Mouse (Mus musculus) limb, embryonic 10.5 days (tissue): Measurements from ENCODE around the gene Prl7a1. TPM values are rescaled to one million over a fixed set of nuclear protein-coding genes. Genes with fewer than 3 reads are reported as not detected.

Experiments
- DNase-seq: peaks from one replicate; pipeline ENCODE4 v3.0.0-alpha.2; 2017; ENCODE audit warnings: low spot score
- H3K27ac ChIP-seq: fragments of 300-500 bp; sonication (generic); 2 replicates; pipeline ENCODE4 v1.5.1; 2016; ENCODE audit warnings: mild to moderate bottlenecking
- H3K27me3 ChIP-seq: fragments of 300-500 bp; sonication (generic); 2 replicates; pipeline ENCODE4 v1.6.1; 2016; ENCODE audit warnings: low read depth, mild to moderate bottlenecking; ENCODE audit not compliant: poor library complexity, severe bottlenecking
- H3K36me3 ChIP-seq: fragments of 300-500 bp; sonication (generic); 2 replicates; pipeline ENCODE4 v1.6.1; 2016; ENCODE audit warnings: mild to moderate bottlenecking, moderate library complexity
- H3K4me1 ChIP-seq: fragments of 300-500 bp; sonication (generic); 2 replicates; pipeline ENCODE4 v1.6.1; 2016
- H3K4me3 ChIP-seq: fragments of 300-500 bp; sonication (generic); 2 replicates; pipeline ENCODE4 v1.5.1; 2016; ENCODE audit warnings: mild to moderate bottlenecking, moderate library complexity
- H3K9me3 ChIP-seq: fragments of 300-500 bp; sonication (generic); replicated peaks from 2 replicates; pipeline ENCODE4 v1.6.1; 2016; ENCODE audit warnings: mild to moderate bottlenecking
- WGBS: fragments of 180-500 bp; shearing (Covaris S2); methylation state at CpG from one replicate; pipeline ENCODE4 v1.1.7; 2016; 5-methylcytosine and 5-hydroxymethylcytosine counted together
- polyA plus RNA-seq: library from polyadenylated mRNA; unstranded; fragments of >200 nt; fragmentation: Nextera tagmentation; extraction: Ambion mirVana; gene quantifications from 2 replicates; pipeline ENCODE4 v1.2.1, GENCODE M21; 2016

The Prl7a1 gene
- not detected in 2 replicates for polyA plus RNA-seq

GRCm38 (mm10) chr13:27642393-27642792, at the start of gene Prl7a1:
Prl7a1 (minus strand) TSS chr13:27642493.
- no peaks in the 10 kb centered on the region for H3K9me3 ChIP-seq
- 96% methylated on average over 3 of the region's 3 CpGs for WGBS

GRCm38 (mm10) chr13:27667936-27668335, 25.6 kb upstream of the Prl7a1 start, which contains the start of gene Prl7a2:
Prl7a2 (minus strand) TSS chr13:27668036.
- no peak within 1 kb of the TSS for H3K4me3 ChIP-seq
- no peak within 1 kb of the TSS for H3K27ac ChIP-seq
- DNase-seq, result no peak
- 88% methylated on average over 4 of the region's 4 CpGs for WGBS
- H3K36me3 ChIP-seq, result no peaks in the 10 kb centered on the region
- no peaks in the 10 kb centered on the region for H3K9me3 ChIP-seq
- H3K4me1 ChIP-seq, result no peaks in the 10 kb centered on the region
- no peaks in the 10 kb centered on the region for H3K27me3 ChIP-seq

More at GRCm38 (mm10) chr13:27642393-27642792, at the start of gene Prl7a1:
- Histone ChIP-seq H3K36me3 (no peaks in the 10 kb centered on the region), H3K27ac (no peak within 1 kb of the TSS), H3K27me3 (no peaks in the 10 kb centered on the region), H3K4me3 (no peak within 1 kb of the TSS), H3K4me1 (no peaks in the 10 kb centered on the region)
- DNase-seq, result no peak

- no peaks in the 10 kb centered on the region for H3K9me3 ChIP-seq
- WGBS, result 89% methylated on average over 2 of the region's 2 CpGs
- no peak overlapping the region for H3K27ac ChIP-seq
- H3K4me3 ChIP-seq, result no peak overlapping the region
- H3K36me3 ChIP-seq, result no peaks in the 10 kb centered on the region
- H3K4me1 ChIP-seq, result no peaks in the 10 kb centered on the region
- DNase-seq, result no peak
- no peaks in the 10 kb centered on the region for H3K27me3 ChIP-seq
Observed at GRCm38 (mm10) chr13:27660747-27661146, 18.5 kb upstream of the Prl7a1 start.

- no peak within 1 kb of the TSS for H3K27ac ChIP-seq
- WGBS, result 79% methylated on average over 4 of the region's 4 CpGs
- no peaks in the 10 kb centered on the region for H3K4me1 ChIP-seq
- H3K36me3 ChIP-seq, result no peaks in the 10 kb centered on the region
- H3K27me3 ChIP-seq, result no peaks in the 10 kb centered on the region
- H3K9me3 ChIP-seq, result no peaks in the 10 kb centered on the region
- no peak for DNase-seq
- no peak within 1 kb of the TSS for H3K4me3 ChIP-seq
Observed at GRCm38 (mm10) chr13:27610482-27610881, 31.8 kb downstream of the Prl7a1 start, which contains the start of gene Prl7b1. Prl7b1 (minus strand) TSS chr13:27610582.

Other genes with a start within 250 kb of the Prl7a1 start
- gene Prl8a6, start 203.8 kb downstream of the Prl7a1 start, polyA plus RNA-seq, result not detected in 2 replicates
- not detected in 2 replicates for gene Prl8a8, start 129.3 kb downstream of the Prl7a1 start, polyA plus RNA-seq
- not detected in 2 replicates for gene Prl8a9, start 77.9 kb downstream of the Prl7a1 start, polyA plus RNA-seq
- not detected in 2 replicates for gene Prl8a1, start 60.3 kb downstream of the Prl7a1 start, polyA plus RNA-seq
- gene Prl7b1, start 31.9 kb downstream of the Prl7a1 start, polyA plus RNA-seq, result not detected in 2 replicates
- not detected in 2 replicates for gene Prl7a2, start 25.5 kb upstream of the Prl7a1 start, polyA plus RNA-seq
- gene Prl7d1, start 74.2 kb upstream of the Prl7a1 start, polyA plus RNA-seq, result not detected in 2 replicates
- not detected in 2 replicates for gene Prl7c1, start 138.3 kb upstream of the Prl7a1 start, polyA plus RNA-seq
- gene Prl2a1, start 159.2 kb upstream of the Prl7a1 start, polyA plus RNA-seq, result not detected in 2 replicates
- not detected in 2 replicates for gene Prl2c1, start 206.8 kb upstream of the Prl7a1 start, polyA plus RNA-seq